Mouse (Mus musculus): ENCODE data around the gene Cln3. TPM values are rescaled to one million over a fixed set of nuclear protein-coding genes. Genes with fewer than 3 reads are reported as not detected.

Cln3 gene
- polyA plus RNA-seq, 2 experiments: 7.2 to 8.8 TPM

GRCm38 (mm10) chr7:126535766-126536165, 49.9 kb downstream of the Cln3 start:
- Histone ChIP-seq H3K9me3 (ENCODE audit: control insufficient read depth, low read length) (no peaks in the 10 kb centered on the region), H3K36me3 (replicated peaks; ENCODE audit: control insufficient read depth, insufficient read depth, low read depth) (no peaks in the 10 kb centered on the region)

GRCm38 (mm10) chr7:126533434-126533833, 52.2 kb downstream of the Cln3 start:
- TF ChIP-seq CTCF (IDR thresholded peaks at IDR 0.05; ENCODE audit: low read depth) (no peak), EP300 (IDR thresholded peaks at IDR 0.05; ENCODE audit: low read depth) (no peak)
- Histone ChIP-seq H3K36me3 (replicated peaks; ENCODE audit: control insufficient read depth, insufficient read depth, low read depth) (no peaks in the 10 kb centered on the region), H3K4me2 (ENCODE audit: low read depth) (no peak overlapping the region), H3K9ac (replicated peaks) (no peak overlapping the region), H3K27ac (no peak overlapping the region), H3K9me3 (ENCODE audit: control insufficient read depth, low read length) (no peaks in the 10 kb centered on the region), H3K4me3 (ENCODE audit: insufficient read depth in 1 of 2, low read depth in 2 of 2, low read length in 2 of 2) (no peak overlapping the region), H3K27me3 (ENCODE audit: control insufficient read depth, insufficient read depth, low read length) (peaks cover 17% of the 10 kb centered on the region), H3K4me1 (replicated peaks; ENCODE audit: control insufficient read depth in 2 of 2, insufficient read depth in 2 of 2, low read length in 1 of 2) (no peaks in the 10 kb centered on the region)
- WGBS (ENCODE audit: insufficient replicate concordance): 70% methylated on average over 1 of the region's 1 CpGs
- no peak for DNase-seq (ENCODE audit: low read depth in 3 of 3, low spot score in 3 of 3)
- ATAC-seq (ENCODE audit: insufficient read depth): no peak

More at GRCm38 (mm10) chr7:126535766-126536165, 49.9 kb downstream of the Cln3 start:
- DNase-seq (ENCODE audit: low read depth in 3 of 3, low spot score in 3 of 3) (no peak), ATAC-seq (ENCODE audit: insufficient read depth) (no peak)
- 2% methylated on average over 28 of the region's 28 CpGs for WGBS (ENCODE audit: insufficient replicate concordance)
- TF ChIP-seq CTCF (IDR thresholded peaks at IDR 0.05; ENCODE audit: low read depth): no peak
- no peak for TF ChIP-seq EP300 (IDR thresholded peaks at IDR 0.05; ENCODE audit: low read depth)
- H3K4me2 ChIP-seq (ENCODE audit: low read depth): peak overlapping the region; percentile 59
- H3K27me3 ChIP-seq (ENCODE audit: control insufficient read depth, insufficient read depth, low read length): peaks cover 17% of the 10 kb centered on the region
- no peaks in the 10 kb centered on the region for H3K4me1 ChIP-seq (replicated peaks; ENCODE audit: control insufficient read depth in 2 of 2, insufficient read depth in 2 of 2, low read length in 1 of 2)
- H3K9ac ChIP-seq (replicated peaks): no peak overlapping the region
- no peak overlapping the region for H3K27ac ChIP-seq
- peak overlapping the region; percentile 33 to 52 for H3K4me3 ChIP-seq (ENCODE audit: insufficient read depth in 1 of 2, low read depth in 2 of 2, low read length in 2 of 2)

GRCm38 (mm10) chr7:126528166-126528577, 57.4 kb downstream of the Cln3 start:
- Histone ChIP-seq H3K4me2 (ENCODE audit: low read depth) (no peak overlapping the region), H3K4me1 (replicated peaks; ENCODE audit: control insufficient read depth in 2 of 2, insufficient read depth in 2 of 2, low read length in 1 of 2) (no peaks in the 10 kb centered on the region), H3K27ac (no peak overlapping the region), H3K36me3 (replicated peaks; ENCODE audit: control insufficient read depth, insufficient read depth, low read depth) (no peaks in the 10 kb centered on the region), H3K9me3 (ENCODE audit: control insufficient read depth, low read length) (no peaks in the 10 kb centered on the region), H3K27me3 (ENCODE audit: control insufficient read depth, insufficient read depth, low read length) (no peaks in the 10 kb centered on the region), H3K4me3 (ENCODE audit: insufficient read depth in 1 of 2, low read depth in 2 of 2, low read length in 2 of 2) (no peak overlapping the region), H3K9ac (replicated peaks) (no peak overlapping the region)
- DNase-seq (ENCODE audit: low read depth in 3 of 3, low spot score in 3 of 3) (peak in 2 of 3 experiments; percentile 23 to 24), ATAC-seq (ENCODE audit: insufficient read depth) (no peak)
- TF ChIP-seq EP300 (IDR thresholded peaks at IDR 0.05; ENCODE audit: low read depth): no peak
- peak; percentile 59; the same call in 1 of the 2 replicates for TF ChIP-seq CTCF (IDR thresholded peaks at IDR 0.05; ENCODE audit: low read depth)
- WGBS (ENCODE audit: insufficient replicate concordance): 11% methylated on average over 1 of the region's 1 CpGs

- WGBS (ENCODE audit: insufficient replicate concordance): 59% methylated on average over 3 of the region's 3 CpGs
- TF ChIP-seq CTCF (IDR thresholded peaks at IDR 0.05; ENCODE audit: low read depth) (no peak), EP300 (IDR thresholded peaks at IDR 0.05; ENCODE audit: low read depth) (no peak)
- no peak overlapping the region for H3K9ac ChIP-seq (replicated peaks)
- H3K4me3 ChIP-seq (ENCODE audit: insufficient read depth in 1 of 2, low read depth in 2 of 2, low read length in 2 of 2): no peak overlapping the region
- no peaks in the 10 kb centered on the region for H3K36me3 ChIP-seq (replicated peaks; ENCODE audit: control insufficient read depth, insufficient read depth, low read depth)
- ATAC-seq (ENCODE audit: insufficient read depth): no peak
- H3K4me1 ChIP-seq (replicated peaks; ENCODE audit: control insufficient read depth in 2 of 2, insufficient read depth in 2 of 2, low read length in 1 of 2): no peaks in the 10 kb centered on the region
- H3K27ac ChIP-seq: no peak overlapping the region
- H3K9me3 ChIP-seq (ENCODE audit: control insufficient read depth, low read length): no peaks in the 10 kb centered on the region
- H3K27me3 ChIP-seq (ENCODE audit: control insufficient read depth, insufficient read depth, low read length): no peaks in the 10 kb centered on the region
- H3K4me2 ChIP-seq (ENCODE audit: low read depth): no peak overlapping the region
- no peak for DNase-seq (ENCODE audit: low read depth in 3 of 3, low spot score in 3 of 3)
Measured at GRCm38 (mm10) chr7:126523316-126523715, 62.3 kb downstream of the Cln3 start.

Small RNA genes lying within 50 kb of the gene (microRNA-seq; reads per million reads assigned to microRNA genes)
- gene Mir7059: 3.4 reads per million

Other genes starting within 250 kb of the Cln3 start
- gene Lat, start 216.2 kb downstream of the Cln3 start, polyA plus RNA-seq (2012; rRNA removed): 7.3 and 7.5 TPM in 2 replicates
- 7.6 and 9.2 TPM in 2 replicates for gene Lat, start 216.2 kb downstream of the Cln3 start, polyA plus RNA-seq (2014; fragmentation: Nextera tagmentation; extraction: Ambion mirVana)
- gene Spns1, start 208.4 kb downstream of the Cln3 start, polyA plus RNA-seq (2012; rRNA removed): 20.2 and 21.7 TPM in 2 replicates
- gene Spns1, start 208.4 kb downstream of the Cln3 start, polyA plus RNA-seq (2014; fragmentation: Nextera tagmentation; extraction: Ambion mirVana): 11.4 and 11.6 TPM in 2 replicates
- 6.8 and 7.1 TPM in 2 replicates for gene Nfatc2ip, start 189.1 kb downstream of the Cln3 start, polyA plus RNA-seq (2012; rRNA removed)
- 3.0 and 3.1 TPM in 2 replicates for gene Nfatc2ip, start 189.1 kb downstream of the Cln3 start, polyA plus RNA-seq (2014; fragmentation: Nextera tagmentation; extraction: Ambion mirVana)
- 0.30 and 0.35 TPM in 2 replicates for gene Cd19, start 170.9 kb downstream of the Cln3 start, polyA plus RNA-seq (2012; rRNA removed)
- gene Cd19, start 170.9 kb downstream of the Cln3 start, polyA plus RNA-seq (2014; fragmentation: Nextera tagmentation; extraction: Ambion mirVana): 0.34 and 0.64 TPM in 2 replicates
- 3.4 and 4.4 TPM in 2 replicates for gene Rabep2, start 157.1 kb downstream of the Cln3 start, polyA plus RNA-seq (2012; rRNA removed)
- gene Rabep2, start 157.1 kb downstream of the Cln3 start, polyA plus RNA-seq (2014; fragmentation: Nextera tagmentation; extraction: Ambion mirVana): 3.1 and 4.6 TPM in 2 replicates
- gene Atp2a1, start 122.7 kb downstream of the Cln3 start, polyA plus RNA-seq (2012; rRNA removed): 0.15 and 0.16 TPM in 2 replicates
- gene Atp2a1, start 122.7 kb downstream of the Cln3 start, polyA plus RNA-seq (2014; fragmentation: Nextera tagmentation; extraction: Ambion mirVana): 0.10 TPM in 1 of 2 replicates, not detected in the other
- gene Sh2b1, start 110.4 kb downstream of the Cln3 start, polyA plus RNA-seq (2012; rRNA removed): 12.4 and 12.9 TPM in 2 replicates
- gene Sh2b1, start 110.4 kb downstream of the Cln3 start, polyA plus RNA-seq (2014; fragmentation: Nextera tagmentation; extraction: Ambion mirVana): 8.3 and 9.5 TPM in 2 replicates
- 44.6 and 67.8 TPM in 2 replicates for gene Tufm, start 98.5 kb downstream of the Cln3 start, polyA plus RNA-seq (2012; rRNA removed)
- 73.2 and 82.9 TPM in 2 replicates for gene Tufm, start 98.5 kb downstream of the Cln3 start, polyA plus RNA-seq (2014; fragmentation: Nextera tagmentation; extraction: Ambion mirVana)
- gene Atxn2l, start 82.4 kb downstream of the Cln3 start, polyA plus RNA-seq (2012; rRNA removed): 41.3 and 42.9 TPM in 2 replicates
- gene Atxn2l, start 82.4 kb downstream of the Cln3 start, polyA plus RNA-seq (2014; fragmentation: Nextera tagmentation; extraction: Ambion mirVana): 17.3 and 24.3 TPM in 2 replicates
- 45.7 and 58.0 TPM in 2 replicates for gene Eif3c, start 19.4 kb downstream of the Cln3 start, polyA plus RNA-seq (2012; rRNA removed)
- gene Eif3c, start 19.4 kb downstream of the Cln3 start, polyA plus RNA-seq (2014; fragmentation: Nextera tagmentation; extraction: Ambion mirVana): 94.4 and 96.2 TPM in 2 replicates
- gene Apobr, start 875 bp downstream of the Cln3 start, polyA plus RNA-seq (2012; rRNA removed): 1.2 and 1.6 TPM in 2 replicates
- 0.69 TPM in 2 replicates for gene Apobr, start 875 bp downstream of the Cln3 start, polyA plus RNA-seq (2014; fragmentation: Nextera tagmentation; extraction: Ambion mirVana)
- 0.07 TPM in 1 of 2 replicates, not detected in the other for gene Il27, start 9.1 kb upstream of the Cln3 start, polyA plus RNA-seq (2012; rRNA removed)
- not detected in 2 replicates for gene Il27, start 9.1 kb upstream of the Cln3 start, polyA plus RNA-seq (2014; fragmentation: Nextera tagmentation; extraction: Ambion mirVana)
- gene Nupr1, start 45.0 kb upstream of the Cln3 start, polyA plus RNA-seq (2012; rRNA removed): 1.9 and 2.6 TPM in 2 replicates
- gene Nupr1, start 45.0 kb upstream of the Cln3 start, polyA plus RNA-seq (2014; fragmentation: Nextera tagmentation; extraction: Ambion mirVana): 1.3 and 3.2 TPM in 2 replicates
- 19.5 and 24.7 TPM in 2 replicates for gene Sgf29, start 63.5 kb upstream of the Cln3 start, polyA plus RNA-seq (2012; rRNA removed)
- gene Sgf29, start 63.5 kb upstream of the Cln3 start, polyA plus RNA-seq (2014; fragmentation: Nextera tagmentation; extraction: Ambion mirVana): 23.6 and 34.4 TPM in 2 replicates
- gene Sult1a1, start 90.6 kb upstream of the Cln3 start, polyA plus RNA-seq (2012; rRNA removed): 4.5 and 6.4 TPM in 2 replicates
- 13.1 and 15.2 TPM in 2 replicates for gene Sult1a1, start 90.6 kb upstream of the Cln3 start, polyA plus RNA-seq (2014; fragmentation: Nextera tagmentation; extraction: Ambion mirVana)
- gene Bola2, start 109.6 kb upstream of the Cln3 start, polyA plus RNA-seq (2012; rRNA removed): 35.8 and 69.8 TPM in 2 replicates
- gene Bola2, start 109.6 kb upstream of the Cln3 start, polyA plus RNA-seq (2014; fragmentation: Nextera tagmentation; extraction: Ambion mirVana): 97.2 and 111 TPM in 2 replicates
- 5.7 and 6.3 TPM in 2 replicates for gene Slx1b, start 110.0 kb upstream of the Cln3 start, polyA plus RNA-seq (2012; rRNA removed)
- gene Slx1b, start 110.0 kb upstream of the Cln3 start, polyA plus RNA-seq (2014; fragmentation: Nextera tagmentation; extraction: Ambion mirVana): 1.8 and 2.0 TPM in 2 replicates
- gene Coro1a, start 122.0 kb upstream of the Cln3 start, polyA plus RNA-seq (2012; rRNA removed): 48.0 and 52.5 TPM in 2 replicates
- 65.6 and 81.5 TPM in 2 replicates for gene Coro1a, start 122.0 kb upstream of the Cln3 start, polyA plus RNA-seq (2014; fragmentation: Nextera tagmentation; extraction: Ambion mirVana)
- gene Mapk3, start 173.8 kb upstream of the Cln3 start, polyA plus RNA-seq (2012; rRNA removed): 35.9 and 39.8 TPM in 2 replicates
- 14.4 and 15.5 TPM in 2 replicates for gene Mapk3, start 173.8 kb upstream of the Cln3 start, polyA plus RNA-seq (2014; fragmentation: Nextera tagmentation; extraction: Ambion mirVana)
- gene Gdpd3, start 180.5 kb upstream of the Cln3 start, polyA plus RNA-seq (2012; rRNA removed): 1.3 and 2.0 TPM in 2 replicates
- 0.27 and 0.59 TPM in 2 replicates for gene Gdpd3, start 180.5 kb upstream of the Cln3 start, polyA plus RNA-seq (2014; fragmentation: Nextera tagmentation; extraction: Ambion mirVana)
- gene Ypel3, start 191.1 kb upstream of the Cln3 start, polyA plus RNA-seq (2012; rRNA removed): 69.9 and 74.2 TPM in 2 replicates
- 76.0 and 83.3 TPM in 2 replicates for gene Ypel3, start 191.1 kb upstream of the Cln3 start, polyA plus RNA-seq (2014; fragmentation: Nextera tagmentation; extraction: Ambion mirVana)
- 1.3 and 1.5 TPM in 2 replicates for gene Tbx6, start 195.7 kb upstream of the Cln3 start, polyA plus RNA-seq (2012; rRNA removed)
- 0.43 and 0.47 TPM in 2 replicates for gene Tbx6, start 195.7 kb upstream of the Cln3 start, polyA plus RNA-seq (2014; fragmentation: Nextera tagmentation; extraction: Ambion mirVana)
- 81.8 and 83.2 TPM in 2 replicates for gene Ppp4c, start 206.7 kb upstream of the Cln3 start, polyA plus RNA-seq (2012; rRNA removed)
- gene Ppp4c, start 206.7 kb upstream of the Cln3 start, polyA plus RNA-seq (2014; fragmentation: Nextera tagmentation; extraction: Ambion mirVana): 105 and 117 TPM in 2 replicates
- gene Fam57b, start 211.9 kb upstream of the Cln3 start, polyA plus RNA-seq (2012; rRNA removed): 0.19 and 0.24 TPM in 2 replicates
- not detected in 2 replicates for gene Fam57b, start 211.9 kb upstream of the Cln3 start, polyA plus RNA-seq (2014; fragmentation: Nextera tagmentation; extraction: Ambion mirVana)
- gene 4930451I11Rik, start 245.8 kb upstream of the Cln3 start, polyA plus RNA-seq (2012; rRNA removed): not detected in 2 replicates
- gene 4930451I11Rik, start 245.8 kb upstream of the Cln3 start, polyA plus RNA-seq (2014; fragmentation: Nextera tagmentation; extraction: Ambion mirVana): not detected in 2 replicates